Mouse (Mus musculus) liver, adult 2 months (tissue): ENCODE data around the gene Zfp341.

ENCODE experiments used
- CTCF ChIP-seq: fragments of 200-500 bp; IDR thresholded peaks from 2 replicates; pipeline ENCODE4 v1.5.1; 2011; ENCODE audit warnings: low read depth, low read length, control low read depth
- POLR2A ChIP-seq: fragments of 200-500 bp; IDR thresholded peaks from 2 replicates; pipeline ENCODE4 v1.6.1; 2011; ENCODE audit warnings: low read length, control low read depth; ENCODE audit not compliant: insufficient read depth; ENCODE audit errors: extremely low read depth

DNA sequence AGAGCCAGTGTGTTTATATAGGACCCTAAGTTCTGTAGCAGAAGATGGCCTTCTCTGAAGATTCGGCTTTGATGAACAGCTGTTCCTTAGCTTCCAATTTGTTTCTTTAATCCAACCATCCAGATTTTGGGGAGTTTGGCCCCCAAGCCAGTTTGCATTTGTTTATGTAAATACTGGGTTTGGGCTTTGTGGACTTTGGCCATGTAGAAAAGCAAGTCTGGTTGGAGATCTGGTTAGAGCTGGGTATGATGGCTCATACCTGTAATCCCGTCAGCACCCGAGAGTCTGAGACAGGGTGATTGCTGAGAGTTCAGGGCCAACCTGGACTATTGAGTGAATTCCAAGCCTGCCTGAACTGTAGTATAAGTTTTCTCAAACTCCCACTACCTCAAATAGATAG lies 72.7 kb downstream of the Zfp341 start:
- TF ChIP-seq CTCF (no peak), POLR2A (no peak)
